Mouse (Mus musculus): ENCODE results near the gene 2010003K11Rik.

2010003K11Rik gene

DNA sequence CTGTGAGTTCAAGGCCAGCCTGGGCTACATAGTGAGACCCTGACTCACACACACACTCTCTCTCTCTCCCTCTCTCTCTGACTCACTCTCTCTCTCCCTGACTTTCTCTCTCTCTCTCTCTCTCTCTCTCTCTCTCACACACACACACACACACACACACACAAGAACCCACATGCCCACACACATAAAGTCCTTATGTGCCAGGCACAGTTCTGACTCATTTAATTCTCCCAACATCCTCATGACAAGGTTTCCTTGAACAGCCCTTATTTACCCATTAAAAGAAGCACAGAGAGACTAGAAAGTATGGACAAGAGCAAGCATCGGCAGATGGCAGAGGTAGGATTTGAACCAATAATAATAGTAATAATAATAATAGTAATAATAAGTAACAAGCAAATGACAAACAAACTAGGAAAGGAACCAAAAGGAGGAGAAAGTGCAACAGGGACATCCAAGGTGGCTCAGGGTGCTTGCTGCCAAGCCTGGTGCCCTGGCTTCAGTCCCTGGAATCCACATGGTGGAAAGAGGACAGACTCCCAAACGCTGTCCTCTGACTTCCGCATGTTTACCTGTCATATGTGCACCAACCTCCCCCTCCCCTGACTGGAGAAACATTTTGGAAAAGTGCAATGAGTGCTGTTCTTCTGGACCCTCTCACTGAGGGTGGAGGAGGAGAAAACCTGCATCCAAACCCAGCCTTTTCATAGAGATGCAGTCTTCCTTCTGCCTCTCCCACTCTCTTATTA is 16.1 kb downstream of the 2010003K11Rik start:
- no peak for DNase-seq (ENCODE audit: low read depth, low spot score)
- H3K36me3 ChIP-seq (ENCODE audit: control insufficient read depth, insufficient read depth, low read length, poor library complexity, severe bottlenecking): no peaks in the 10 kb centered on the region
- H3K27me3 ChIP-seq (ENCODE audit: control insufficient read depth, insufficient read depth, low read length, poor library complexity, severe bottlenecking): no peaks in the 10 kb centered on the region; the same call in 1 of the 2 replicates

- H3K27me3 ChIP-seq (ENCODE audit: control insufficient read depth, insufficient read depth, low read length, poor library complexity, severe bottlenecking): no peaks in the 10 kb centered on the region; the same call in 1 of the 2 replicates
- no peak for DNase-seq (ENCODE audit: low read depth, low spot score)
- H3K36me3 ChIP-seq (ENCODE audit: control insufficient read depth, insufficient read depth, low read length, poor library complexity, severe bottlenecking): no peaks in the 10 kb centered on the region
Observed at GRCm38 (mm10) chr19:4481326-4481725, 17.1 kb downstream of the 2010003K11Rik start.

GRCm38 (mm10) chr19:4480041-4480440 is 18.3 kb downstream of the 2010003K11Rik start:
- Histone ChIP-seq H3K27me3 (ENCODE audit: control insufficient read depth, insufficient read depth, low read length, poor library complexity, severe bottlenecking) (no peaks in the 10 kb centered on the region; the same call in 1 of the 2 replicates), H3K36me3 (ENCODE audit: control insufficient read depth, insufficient read depth, low read length, poor library complexity, severe bottlenecking) (no peaks in the 10 kb centered on the region)
- no peak for DNase-seq (ENCODE audit: low read depth, low spot score)

GRCm38 (mm10) chr19:4478190-4478516 is 20.2 kb downstream of the 2010003K11Rik start:
- Histone ChIP-seq H3K27me3 (ENCODE audit: control insufficient read depth, insufficient read depth, low read length, poor library complexity, severe bottlenecking) (no peaks in the 10 kb centered on the region; the same call in 1 of the 2 replicates), H3K36me3 (ENCODE audit: control insufficient read depth, insufficient read depth, low read length, poor library complexity, severe bottlenecking) (no peaks in the 10 kb centered on the region)
- peak; percentile 24 for DNase-seq (ENCODE audit: low read depth, low spot score)

- Histone ChIP-seq H3K36me3 (ENCODE audit: control insufficient read depth, insufficient read depth, low read length, poor library complexity, severe bottlenecking) (no peaks in the 10 kb centered on the region), H3K27me3 (ENCODE audit: control insufficient read depth, insufficient read depth, low read length, poor library complexity, severe bottlenecking) (no peaks in the 10 kb centered on the region; the same call in 1 of the 2 replicates)
- no peak for DNase-seq (ENCODE audit: low read depth, low spot score)
Observed at GRCm38 (mm10) chr19:4477345-4478189, 20.8 kb downstream of the 2010003K11Rik start, which contains the start of gene Syt12. Syt12 (minus strand) TSS chr19:4477447.

DNA sequence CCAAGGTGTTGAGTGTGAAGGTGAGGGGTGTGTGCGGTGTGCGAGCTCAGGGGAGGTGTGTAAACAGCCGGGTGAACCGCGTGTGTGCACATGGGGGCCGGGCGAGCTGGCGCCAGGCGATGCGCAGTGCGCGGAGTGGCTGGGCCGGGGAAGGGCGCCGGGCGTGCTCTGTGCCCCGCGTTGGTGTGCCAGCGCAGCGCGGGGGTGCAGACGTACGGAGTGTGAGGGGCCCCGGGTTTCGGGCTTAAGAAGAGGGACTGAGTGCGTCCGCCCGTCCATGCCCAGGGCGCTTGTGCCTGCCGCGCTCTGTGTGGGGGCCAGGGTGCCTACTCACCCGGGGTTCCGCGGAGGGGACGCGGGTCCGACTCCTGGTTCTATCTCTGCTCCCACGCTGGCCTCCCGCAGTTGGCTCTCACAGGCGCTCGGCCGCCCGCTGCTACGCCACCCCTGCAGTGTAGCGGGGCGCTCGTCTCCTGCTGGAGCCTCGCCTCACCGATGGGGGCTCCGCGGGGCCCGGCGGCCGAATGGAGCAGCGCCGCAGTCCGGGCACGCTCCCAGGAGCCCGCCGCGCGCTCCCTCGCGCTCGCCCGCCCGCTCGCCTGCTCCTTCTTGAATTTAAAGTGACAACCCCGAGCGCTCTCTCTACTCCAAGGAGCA is 21.7 kb downstream of the 2010003K11Rik start:
- no peak for DNase-seq (ENCODE audit: low read depth, low spot score)
- H3K36me3 ChIP-seq (ENCODE audit: control insufficient read depth, insufficient read depth, low read length, poor library complexity, severe bottlenecking): no peaks in the 10 kb centered on the region
- H3K27me3 ChIP-seq (ENCODE audit: control insufficient read depth, insufficient read depth, low read length, poor library complexity, severe bottlenecking): no peaks in the 10 kb centered on the region; the same call in 1 of the 2 replicates

GRCm38 (mm10) chr19:4475224-4475925 is 23.0 kb downstream of the 2010003K11Rik start:
- no peak for DNase-seq (ENCODE audit: low read depth, low spot score)
- H3K27me3 ChIP-seq (ENCODE audit: control insufficient read depth, insufficient read depth, low read length, poor library complexity, severe bottlenecking): no peaks in the 10 kb centered on the region; the same call in 1 of the 2 replicates
- no peaks in the 10 kb centered on the region for H3K36me3 ChIP-seq (ENCODE audit: control insufficient read depth, insufficient read depth, low read length, poor library complexity, severe bottlenecking)

DNA sequence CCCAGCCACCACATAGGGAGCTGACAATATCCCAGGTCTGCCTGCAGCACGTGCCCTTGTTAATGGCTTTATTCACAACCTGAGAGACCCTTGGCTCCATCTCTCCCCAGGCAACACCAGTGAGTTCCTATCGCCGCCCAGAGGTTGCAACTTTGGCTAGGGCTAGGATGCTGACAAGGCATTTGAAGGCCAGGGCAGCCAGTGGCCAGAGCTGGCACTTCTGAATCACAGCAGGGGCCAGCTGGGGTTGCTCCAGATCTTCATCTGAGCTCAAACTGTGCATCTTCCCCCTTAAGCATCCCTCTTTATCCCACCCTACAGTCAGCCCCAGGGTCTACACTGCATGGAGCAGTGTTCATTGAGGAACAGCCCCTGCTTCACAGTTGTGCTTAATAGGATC is 23.6 kb downstream of the 2010003K11Rik start:
- no peak for DNase-seq (ENCODE audit: low read depth, low spot score)
- Histone ChIP-seq H3K27me3 (ENCODE audit: control insufficient read depth, insufficient read depth, low read length, poor library complexity, severe bottlenecking) (no peaks in the 10 kb centered on the region), H3K36me3 (ENCODE audit: control insufficient read depth, insufficient read depth, low read length, poor library complexity, severe bottlenecking) (no peaks in the 10 kb centered on the region)

DNA sequence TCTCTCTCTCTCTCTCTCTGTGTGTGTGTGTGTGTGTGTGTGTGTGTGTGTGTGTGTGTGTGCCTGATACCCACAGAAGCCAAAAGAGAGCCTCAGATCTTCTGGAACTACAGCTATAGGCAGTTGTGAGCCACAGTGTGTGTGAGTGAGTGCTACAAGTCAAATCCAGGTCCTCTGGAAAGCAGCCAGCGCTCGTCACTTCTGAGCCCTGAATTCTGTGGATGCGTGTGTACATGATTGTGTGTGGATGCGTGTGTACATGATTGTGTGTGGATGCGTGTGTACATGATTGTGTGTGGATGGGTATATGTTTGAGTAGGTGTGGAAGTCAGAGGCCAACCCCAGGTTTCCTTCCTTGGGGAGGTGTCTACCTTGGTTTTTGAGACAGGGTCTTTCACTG is 24.8 kb downstream of the 2010003K11Rik start:
- H3K27me3 ChIP-seq (ENCODE audit: control insufficient read depth, insufficient read depth, low read length, poor library complexity, severe bottlenecking): no peaks in the 10 kb centered on the region
- no peak for DNase-seq (ENCODE audit: low read depth, low spot score)
- H3K36me3 ChIP-seq (ENCODE audit: control insufficient read depth, insufficient read depth, low read length, poor library complexity, severe bottlenecking): no peaks in the 10 kb centered on the region

GRCm38 (mm10) chr19:4468363-4468762 is 30.0 kb downstream of the 2010003K11Rik start:
- Histone ChIP-seq H3K27me3 (ENCODE audit: control insufficient read depth, insufficient read depth, low read length, poor library complexity, severe bottlenecking) (no peaks in the 10 kb centered on the region), H3K36me3 (ENCODE audit: control insufficient read depth, insufficient read depth, low read length, poor library complexity, severe bottlenecking) (no peaks in the 10 kb centered on the region)
- DNase-seq (ENCODE audit: low read depth, low spot score): peak; percentile 28

- no peaks in the 10 kb centered on the region for H3K36me3 ChIP-seq (ENCODE audit: control insufficient read depth, insufficient read depth, low read length, poor library complexity, severe bottlenecking)
- no peak for DNase-seq (ENCODE audit: low read depth, low spot score)
Observed at GRCm38 (mm10) chr19:4464666-4465065, 33.7 kb downstream of the 2010003K11Rik start.

GRCm38 (mm10) chr19:4461981-4462380 is 36.4 kb downstream of the 2010003K11Rik start:
- DNase-seq (ENCODE audit: low read depth, low spot score): no peak
- Histone ChIP-seq H3K36me3 (ENCODE audit: control insufficient read depth, insufficient read depth, low read length, poor library complexity, severe bottlenecking) (no peaks in the 10 kb centered on the region), H3K27me3 (ENCODE audit: control insufficient read depth, insufficient read depth, low read length, poor library complexity, severe bottlenecking) (no peaks in the 10 kb centered on the region)

More at GRCm38 (mm10) chr19:4464666-4465065, 33.7 kb downstream of the 2010003K11Rik start:
- no peaks in the 10 kb centered on the region for H3K27me3 ChIP-seq (ENCODE audit: control insufficient read depth, insufficient read depth, low read length, poor library complexity, severe bottlenecking)

DNA sequence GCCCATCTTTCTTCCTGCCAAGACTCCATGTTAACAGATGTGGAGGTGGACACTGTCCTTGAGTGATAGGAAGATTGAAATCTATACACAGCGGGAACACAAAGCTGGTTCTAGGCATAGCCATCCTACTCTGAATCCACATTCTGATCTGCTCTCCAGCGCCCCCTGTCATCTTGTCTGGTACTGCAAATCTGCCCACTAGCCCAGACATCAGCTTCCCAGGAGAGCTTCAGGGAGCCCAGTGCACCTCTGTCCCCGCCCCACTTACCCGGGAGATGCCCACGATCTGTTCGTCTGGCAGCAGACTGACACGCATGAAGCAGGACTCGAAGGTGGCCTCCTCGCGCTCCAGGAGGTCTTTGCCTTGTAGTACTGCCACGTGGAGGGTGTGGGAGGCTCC is 42.2 kb downstream of the 2010003K11Rik start:
- Histone ChIP-seq H3K36me3 (ENCODE audit: control insufficient read depth, insufficient read depth, low read length, poor library complexity, severe bottlenecking) (no peaks in the 10 kb centered on the region), H3K27me3 (ENCODE audit: control insufficient read depth, insufficient read depth, low read length, poor library complexity, severe bottlenecking) (no peaks in the 10 kb centered on the region)
- peak; percentile 62 for DNase-seq (ENCODE audit: low read depth, low spot score)

GRCm38 (mm10) chr19:4455071-4455800 is 43.1 kb downstream of the 2010003K11Rik start:
- no peaks in the 10 kb centered on the region for H3K36me3 ChIP-seq (ENCODE audit: control insufficient read depth, insufficient read depth, low read length, poor library complexity, severe bottlenecking)
- no peak for DNase-seq (ENCODE audit: low read depth, low spot score)
- H3K27me3 ChIP-seq (ENCODE audit: control insufficient read depth, insufficient read depth, low read length, poor library complexity, severe bottlenecking): no peaks in the 10 kb centered on the region
